Mouse (Mus musculus): ENCODE measurements around the gene Slc28a1. TPM values are rescaled to one million over a fixed set of nuclear protein-coding genes. Genes with fewer than 3 reads are reported as not detected.
"Not testable (repeated sequence)": the region's sequence is repeated elsewhere in the genome, so short reads cannot be mapped to it uniquely, and the experiment has no call there.

Gene Slc28a1
- polyA plus RNA-seq, 1 experiment, result not detected

DNA sequence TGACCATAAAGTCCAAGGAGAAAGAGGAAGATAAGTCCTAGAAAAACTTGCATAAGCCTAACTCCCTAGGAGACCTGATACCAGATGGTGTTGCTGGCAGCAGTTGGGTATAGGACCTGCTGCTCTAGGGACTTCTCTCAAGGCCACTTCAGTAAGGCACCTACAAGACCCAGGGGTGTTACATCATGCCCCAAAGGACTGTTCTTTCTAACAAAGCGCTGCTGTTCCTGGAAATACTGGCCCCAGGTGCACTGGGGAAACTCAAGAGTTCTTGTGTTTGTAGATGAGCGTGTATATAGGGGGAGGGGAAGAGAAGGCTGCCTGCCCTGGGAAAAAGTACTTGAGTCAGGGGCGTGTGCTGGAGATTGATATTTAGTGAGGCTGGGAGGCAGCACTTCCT lies 82.2 kb downstream of the Slc28a1 start:
- no peak overlapping the region for H3K4me2 ChIP-seq (ENCODE audit: low read depth)
- no peaks in the 10 kb centered on the region for H3K36me3 ChIP-seq (ENCODE audit: control insufficient read depth, insufficient read depth)
- H3ac ChIP-seq (ENCODE audit: control insufficient read depth, insufficient read length), result no peak overlapping the region
- H3K79me2 ChIP-seq (ENCODE audit: control insufficient read depth, insufficient read depth), result no peaks in the 10 kb centered on the region
- no peaks in the 10 kb centered on the region for H3K27me3 ChIP-seq (ENCODE audit: control insufficient read depth, insufficient read depth, insufficient read length)
- TF ChIP-seq USF1 (IDR thresholded peaks at IDR 0.05; ENCODE audit: low read depth), result no peak
- TF ChIP-seq MYOG (IDR thresholded peaks at IDR 0.05; ENCODE audit: control insufficient read depth in 1 of 3, insufficient read depth in 1 of 3, insufficient read length in 2 of 3, low read depth in 2 of 3), result no peak
- no peak for TF ChIP-seq SRF (IDR thresholded peaks at IDR 0.05; ENCODE audit: control insufficient read depth, insufficient read length, low read depth)
- TF ChIP-seq TCF12 (IDR thresholded peaks at IDR 0.05; ENCODE audit: insufficient read depth, poor library complexity, severe bottlenecking), result no peak
- no peak for TF ChIP-seq E2F4 (IDR thresholded peaks at IDR 0.05; ENCODE audit: insufficient read depth)
- no peak for TF ChIP-seq REST (IDR thresholded peaks at IDR 0.05; ENCODE audit: insufficient read depth, insufficient read length)
- TF ChIP-seq MAX (IDR thresholded peaks at IDR 0.05; ENCODE audit: low read depth), result no peak
- TF ChIP-seq TCF3 (IDR thresholded peaks at IDR 0.05; ENCODE audit: insufficient read length, low read depth), result no peak
- no peak for TF ChIP-seq CEBPB (IDR thresholded peaks at IDR 0.05; ENCODE audit: insufficient read depth, poor library complexity, severe bottlenecking)
- no peak for TF ChIP-seq POLR2A (IDR thresholded peaks at IDR 0.05; ENCODE audit: insufficient read length, low read depth)
- TF ChIP-seq MYOD1 (IDR thresholded peaks at IDR 0.05; ENCODE audit: control insufficient read depth in 1 of 3, insufficient read length in 2 of 3, low read depth in 2 of 3), result no peak
- TF ChIP-seq POLR2AphosphoS2 (IDR thresholded peaks at IDR 0.05; ENCODE audit: insufficient read length, low read depth), result no peak
- no peak overlapping the region for H3K4me3 ChIP-seq

- Histone ChIP-seq H3K27me3 (ENCODE audit: control insufficient read depth, insufficient read depth, insufficient read length) (no peaks in the 10 kb centered on the region), H3K79me2 (ENCODE audit: control insufficient read depth, insufficient read depth) (no peaks in the 10 kb centered on the region), H3ac (ENCODE audit: control insufficient read depth, insufficient read length) (no peak overlapping the region), H3K4me2 (ENCODE audit: low read depth) (peak overlapping the region; percentile 46), H3K4me3 (no peak overlapping the region), H3K36me3 (ENCODE audit: control insufficient read depth, insufficient read depth) (no peaks in the 10 kb centered on the region)
- TF ChIP-seq E2F4 (IDR thresholded peaks at IDR 0.05; ENCODE audit: insufficient read depth) (no peak), TCF12 (IDR thresholded peaks at IDR 0.05; ENCODE audit: insufficient read depth, poor library complexity, severe bottlenecking) (peak; percentile 73), MYOD1 (IDR thresholded peaks at IDR 0.05; ENCODE audit: control insufficient read depth in 1 of 3, insufficient read length in 2 of 3, low read depth in 2 of 3) (peak in 2 of 3 experiments; percentile 96 to 97), TCF3 (IDR thresholded peaks at IDR 0.05; ENCODE audit: insufficient read length, low read depth) (peak; percentile 72), MYOG (IDR thresholded peaks at IDR 0.05; ENCODE audit: control insufficient read depth in 1 of 3, insufficient read depth in 1 of 3, insufficient read length in 2 of 3, low read depth in 2 of 3) (peak in 2 of 3 experiments; percentile 80 to 90), CEBPB (IDR thresholded peaks at IDR 0.05; ENCODE audit: insufficient read depth, poor library complexity, severe bottlenecking) (no peak), MAX (IDR thresholded peaks at IDR 0.05; ENCODE audit: low read depth) (no peak)
Measured at GRCm38 (mm10) chr7:81198538-81198937, 83.9 kb downstream of the Slc28a1 start.

DNA sequence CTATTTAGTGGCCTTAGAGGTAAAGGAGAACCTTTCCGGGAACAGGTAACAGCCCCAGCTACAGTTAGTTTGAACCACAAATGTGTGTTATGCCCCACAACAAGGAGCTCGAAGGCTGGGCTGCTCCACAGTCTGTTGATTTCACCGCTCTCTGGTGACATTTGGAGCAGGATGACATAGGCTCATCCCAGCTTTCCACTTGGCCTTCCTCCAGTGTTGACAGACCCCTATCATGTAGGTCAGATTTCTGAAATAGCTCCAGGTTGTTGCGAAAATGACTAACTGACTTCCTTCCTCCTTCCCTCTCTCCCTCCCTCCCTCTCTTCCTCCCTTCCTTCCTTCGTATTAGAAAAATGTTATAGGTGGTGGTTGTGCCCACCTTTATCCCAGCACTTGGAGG lies 84.5 kb downstream of the Slc28a1 start:
- Histone ChIP-seq H3K36me3 (ENCODE audit: control insufficient read depth, insufficient read depth) (no peaks in the 10 kb centered on the region), H3K27me3 (ENCODE audit: control insufficient read depth, insufficient read depth, insufficient read length) (no peaks in the 10 kb centered on the region), H3ac (ENCODE audit: control insufficient read depth, insufficient read length) (no peak overlapping the region), H3K79me2 (ENCODE audit: control insufficient read depth, insufficient read depth) (no peaks in the 10 kb centered on the region), H3K4me3 (no peak overlapping the region), H3K4me2 (ENCODE audit: low read depth) (no peak overlapping the region)
- TF ChIP-seq MYOG (IDR thresholded peaks at IDR 0.05; ENCODE audit: control insufficient read depth in 1 of 3, insufficient read depth in 1 of 3, insufficient read length in 2 of 3, low read depth in 2 of 3), result no peak
- TF ChIP-seq CEBPB (IDR thresholded peaks at IDR 0.05; ENCODE audit: insufficient read depth, poor library complexity, severe bottlenecking), result 0 out of 2 replicates have a peak, but pooled peaks have one; percentile 7

DNA sequence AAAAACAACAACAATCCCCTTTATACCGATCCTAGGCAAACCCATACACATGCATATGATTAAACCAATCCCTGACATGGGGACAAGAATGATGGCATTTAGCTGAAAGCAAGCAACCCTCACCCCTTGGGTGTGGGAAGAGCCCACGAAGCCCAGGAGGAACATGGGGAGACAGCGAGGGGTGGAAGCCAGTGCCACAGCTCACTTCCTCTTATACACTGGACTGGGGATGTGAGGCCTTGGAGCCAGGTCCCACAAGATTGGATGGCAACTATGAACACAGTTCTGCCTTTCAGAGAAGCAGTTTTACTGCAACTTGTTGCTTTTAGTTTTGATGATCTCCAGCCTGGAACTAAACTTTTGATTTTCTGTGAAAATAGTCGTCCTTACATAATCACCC lies 85.2 kb downstream of the Slc28a1 start:
- H3K4me3 ChIP-seq, result no peak overlapping the region
- no peaks in the 10 kb centered on the region for H3K27me3 ChIP-seq (ENCODE audit: control insufficient read depth, insufficient read depth, insufficient read length)
- no peaks in the 10 kb centered on the region for H3K79me2 ChIP-seq (ENCODE audit: control insufficient read depth, insufficient read depth)
- no peak overlapping the region for H3ac ChIP-seq (ENCODE audit: control insufficient read depth, insufficient read length)
- no peak overlapping the region for H3K4me2 ChIP-seq (ENCODE audit: low read depth)
- TF ChIP-seq TCF12 (IDR thresholded peaks at IDR 0.05; ENCODE audit: insufficient read depth, poor library complexity, severe bottlenecking), result no peak
- no peak for TF ChIP-seq POLR2A (IDR thresholded peaks at IDR 0.05; ENCODE audit: insufficient read length, low read depth)
- TF ChIP-seq TCF3 (IDR thresholded peaks at IDR 0.05; ENCODE audit: insufficient read length, low read depth), result no peak
- no peak for TF ChIP-seq E2F4 (IDR thresholded peaks at IDR 0.05; ENCODE audit: insufficient read depth)
- no peak for TF ChIP-seq MAX (IDR thresholded peaks at IDR 0.05; ENCODE audit: low read depth)
- no peak for TF ChIP-seq SRF (IDR thresholded peaks at IDR 0.05; ENCODE audit: control insufficient read depth, insufficient read length, low read depth)
- no peak for TF ChIP-seq CEBPB (IDR thresholded peaks at IDR 0.05; ENCODE audit: insufficient read depth, poor library complexity, severe bottlenecking)
- TF ChIP-seq MYOD1 (IDR thresholded peaks at IDR 0.05; ENCODE audit: control insufficient read depth in 1 of 3, insufficient read length in 2 of 3, low read depth in 2 of 3), result no peak
- TF ChIP-seq REST (IDR thresholded peaks at IDR 0.05; ENCODE audit: insufficient read depth, insufficient read length), result no peak
- no peak for TF ChIP-seq POLR2AphosphoS2 (IDR thresholded peaks at IDR 0.05; ENCODE audit: insufficient read length, low read depth)
- no peak for TF ChIP-seq MYOG (IDR thresholded peaks at IDR 0.05; ENCODE audit: control insufficient read depth in 1 of 3, insufficient read depth in 1 of 3, insufficient read length in 2 of 3, low read depth in 2 of 3)
- TF ChIP-seq USF1 (IDR thresholded peaks at IDR 0.05; ENCODE audit: low read depth), result no peak
- no peaks in the 10 kb centered on the region for H3K36me3 ChIP-seq (ENCODE audit: control insufficient read depth, insufficient read depth)

- no peaks in the 10 kb centered on the region for H3K36me3 ChIP-seq (ENCODE audit: control insufficient read depth, insufficient read depth)
- H3K27me3 ChIP-seq (ENCODE audit: control insufficient read depth, insufficient read depth, insufficient read length), result no peaks in the 10 kb centered on the region
- TF ChIP-seq CEBPB (IDR thresholded peaks at IDR 0.05; ENCODE audit: insufficient read depth, poor library complexity, severe bottlenecking), result no peak
- TF ChIP-seq MYOD1 (IDR thresholded peaks at IDR 0.05; ENCODE audit: control insufficient read depth in 1 of 3, insufficient read length in 2 of 3, low read depth in 2 of 3), result peak in 2 of 3 experiments; percentile 8 to 50
- TF ChIP-seq E2F4 (IDR thresholded peaks at IDR 0.05; ENCODE audit: insufficient read depth), result no peak
- no peak for TF ChIP-seq TCF12 (IDR thresholded peaks at IDR 0.05; ENCODE audit: insufficient read depth, poor library complexity, severe bottlenecking)
- TF ChIP-seq POLR2A (IDR thresholded peaks at IDR 0.05; ENCODE audit: insufficient read length, low read depth), result no peak
- no peak for TF ChIP-seq MAX (IDR thresholded peaks at IDR 0.05; ENCODE audit: low read depth)
- no peak for TF ChIP-seq SRF (IDR thresholded peaks at IDR 0.05; ENCODE audit: control insufficient read depth, insufficient read length, low read depth)
- no peak for TF ChIP-seq MYOG (IDR thresholded peaks at IDR 0.05; ENCODE audit: control insufficient read depth in 1 of 3, insufficient read depth in 1 of 3, insufficient read length in 2 of 3, low read depth in 2 of 3)
- no peak overlapping the region for H3ac ChIP-seq (ENCODE audit: control insufficient read depth, insufficient read length)
- H3K4me2 ChIP-seq (ENCODE audit: low read depth), result peak overlapping the region; percentile 69
- no peak overlapping the region for H3K4me3 ChIP-seq
- H3K79me2 ChIP-seq (ENCODE audit: control insufficient read depth, insufficient read depth), result no peaks in the 10 kb centered on the region
Measured at GRCm38 (mm10) chr7:81202389-81202788, 87.8 kb downstream of the Slc28a1 start.

- H3K4me2 ChIP-seq (ENCODE audit: low read depth); H3K4me3 ChIP-seq; H3K27me3 ChIP-seq (ENCODE audit: control insufficient read depth, insufficient read depth, insufficient read length); H3ac ChIP-seq (ENCODE audit: control insufficient read depth, insufficient read length); H3K79me2 ChIP-seq (ENCODE audit: control insufficient read depth, insufficient read depth); H3K36me3 ChIP-seq (ENCODE audit: control insufficient read depth, insufficient read depth): not testable (repeated sequence)
Measured at GRCm38 (mm10) chr7:81203576-81203975, 89.0 kb downstream of the Slc28a1 start.

Data from myocyte (in vitro differentiated cells).